Mouse (Mus musculus): ENCODE data around the gene Gm13288. TPM values are rescaled to one million over a fixed set of nuclear protein-coding genes. Genes with fewer than 3 reads are reported as not detected.
"Not testable (repeated sequence)": the region's sequence is repeated elsewhere in the genome, so short reads cannot be mapped to it uniquely, and the experiment has no call there.

The Gm13288 gene
- total and polyA plus RNA-seq, 2 experiments from 2014 or later = not detected

GRCm38 (mm10) chr4:88760431-88760830 lies 44.9 kb upstream of the Gm13288 start:
- H3K4me3 ChIP-seq (ENCODE audit: low read depth, low read length) = peak overlapping the region; percentile 37
- DNase-seq (ENCODE audit: low spot score) = peak; percentile 83
- H3K4me2 ChIP-seq (ENCODE audit: low read depth, low read length) = peak overlapping the region; percentile 37
- peak; percentile 66 for TF ChIP-seq CTCF (IDR thresholded peaks at IDR 0.05; ENCODE audit: low read depth)
- not testable (repeated sequence) for H3K4me1 ChIP-seq (ENCODE audit: control insufficient read depth, insufficient read depth); H3K36me3 ChIP-seq (replicated peaks; ENCODE audit: control insufficient read depth, insufficient read depth, low read length); H3K9me3 ChIP-seq (replicated peaks; ENCODE audit: control insufficient read depth, low read length); H3K27me3 ChIP-seq (ENCODE audit: control insufficient read depth, insufficient read depth, low read length); ATAC-seq (ENCODE audit: insufficient read depth, low read depth); H3K9ac ChIP-seq (replicated peaks; ENCODE audit: low read depth, low read length)
- under 1% methylated on average over 23 of the region's 28 CpGs for WGBS
- peak overlapping the region; percentile 78; the same call in 1 of the 2 replicates for H3K27ac ChIP-seq (ENCODE audit: low read depth)

DNA sequence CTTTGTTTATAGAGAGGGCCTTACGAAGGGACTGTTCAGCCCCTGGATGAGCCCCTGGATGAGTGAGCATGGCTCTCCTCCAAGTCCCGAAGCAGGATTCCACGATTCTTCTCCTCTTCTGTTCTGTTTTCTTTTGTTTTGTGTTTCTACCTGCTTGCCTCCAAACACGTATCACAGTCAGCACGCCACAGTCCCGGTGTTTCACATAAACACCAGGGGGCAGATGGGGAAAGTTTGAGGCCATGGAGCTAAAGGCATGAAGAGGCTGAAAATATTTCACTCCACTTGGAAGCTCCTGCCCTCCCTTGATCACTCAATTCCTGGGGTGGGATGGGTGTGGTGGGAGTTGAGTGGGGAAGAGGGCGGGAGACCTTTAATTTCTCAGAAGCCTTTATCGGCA lies 43.6 kb upstream of the Gm13288 start:
- DNase-seq (ENCODE audit: low spot score); H3K27me3 ChIP-seq (ENCODE audit: control insufficient read depth, insufficient read depth, low read length); H3K9ac ChIP-seq (replicated peaks; ENCODE audit: low read depth, low read length); H3K4me1 ChIP-seq (ENCODE audit: control insufficient read depth, insufficient read depth); H3K36me3 ChIP-seq (replicated peaks; ENCODE audit: control insufficient read depth, insufficient read depth, low read length); H3K4me3 ChIP-seq (ENCODE audit: low read depth, low read length); ATAC-seq (ENCODE audit: insufficient read depth, low read depth); H3K27ac ChIP-seq (ENCODE audit: low read depth); H3K4me2 ChIP-seq (ENCODE audit: low read depth, low read length); H3K9me3 ChIP-seq (replicated peaks; ENCODE audit: control insufficient read depth, low read length): not testable (repeated sequence)
- WGBS = 63% methylated on average over 6 of the region's 8 CpGs

DNA sequence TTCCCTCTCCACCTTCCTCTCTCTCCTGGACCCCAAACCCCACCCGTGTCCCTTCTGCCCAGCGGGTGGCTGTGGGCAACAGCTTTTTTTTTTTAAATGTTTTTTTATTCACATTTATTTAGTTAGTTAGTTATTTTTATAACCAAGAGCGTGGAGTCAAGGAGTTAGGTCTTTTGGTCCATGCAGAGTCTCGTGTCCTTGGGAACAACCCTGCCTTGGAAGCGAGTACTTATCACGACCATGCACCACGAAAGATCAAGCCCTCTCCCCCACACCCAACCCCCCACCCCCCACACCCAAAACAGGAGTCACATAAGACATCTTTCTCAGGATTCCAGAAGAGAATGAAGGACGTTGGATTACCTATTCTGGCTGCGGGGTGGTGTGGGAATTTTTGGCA lies 43.0 kb upstream of the Gm13288 start:
- not testable (repeated sequence) for ATAC-seq (ENCODE audit: insufficient read depth, low read depth); H3K36me3 ChIP-seq (replicated peaks; ENCODE audit: control insufficient read depth, insufficient read depth, low read length); H3K4me2 ChIP-seq (ENCODE audit: low read depth, low read length); H3K4me1 ChIP-seq (ENCODE audit: control insufficient read depth, insufficient read depth); DNase-seq (ENCODE audit: low spot score); H3K9me3 ChIP-seq (replicated peaks; ENCODE audit: control insufficient read depth, low read length); H3K4me3 ChIP-seq (ENCODE audit: low read depth, low read length); H3K9ac ChIP-seq (replicated peaks; ENCODE audit: low read depth, low read length); H3K27me3 ChIP-seq (ENCODE audit: control insufficient read depth, insufficient read depth, low read length); H3K27ac ChIP-seq (ENCODE audit: low read depth)
- WGBS = 45% methylated on average over 8 of the region's 9 CpGs

GRCm38 (mm10) chr4:88763384-88764018 lies 41.8 kb upstream of the Gm13288 start:
- H3K27me3 ChIP-seq (ENCODE audit: control insufficient read depth, insufficient read depth, low read length); H3K9me3 ChIP-seq (replicated peaks; ENCODE audit: control insufficient read depth, low read length); H3K4me1 ChIP-seq (ENCODE audit: control insufficient read depth, insufficient read depth); ATAC-seq (ENCODE audit: insufficient read depth, low read depth); H3K9ac ChIP-seq (replicated peaks; ENCODE audit: low read depth, low read length); H3K36me3 ChIP-seq (replicated peaks; ENCODE audit: control insufficient read depth, insufficient read depth, low read length): not testable (repeated sequence)
- 3% methylated on average over 22 of the region's 42 CpGs for WGBS
- TF ChIP-seq CTCF (IDR thresholded peaks at IDR 0.05; ENCODE audit: low read depth) = peak; percentile 49
- peak overlapping the region; percentile 61; the same call in 1 of the 2 replicates for H3K27ac ChIP-seq (ENCODE audit: low read depth)
- peak overlapping the region; percentile 28; the same call in 1 of the 2 replicates for H3K4me2 ChIP-seq (ENCODE audit: low read depth, low read length)
- H3K4me3 ChIP-seq (ENCODE audit: low read depth, low read length) = peak overlapping the region; percentile 27
- DNase-seq (ENCODE audit: low spot score) = peak; percentile 88

GRCm38 (mm10) chr4:88773534-88773933 lies 31.8 kb upstream of the Gm13288 start, which contains the start of gene Gm13290:
Gene Gm13290, plus strand, starts transcription at chr4:88773834.
- not testable (repeated sequence) for H3K4me1 ChIP-seq (ENCODE audit: control insufficient read depth, insufficient read depth); H3K9me3 ChIP-seq (replicated peaks; ENCODE audit: control insufficient read depth, low read length); H3K27me3 ChIP-seq (ENCODE audit: control insufficient read depth, insufficient read depth, low read length); ATAC-seq (ENCODE audit: insufficient read depth, low read depth); H3K27ac ChIP-seq (ENCODE audit: low read depth); H3K4me2 ChIP-seq (ENCODE audit: low read depth, low read length); DNase-seq (ENCODE audit: low spot score); H3K9ac ChIP-seq (replicated peaks; ENCODE audit: low read depth, low read length); H3K36me3 ChIP-seq (replicated peaks; ENCODE audit: control insufficient read depth, insufficient read depth, low read length); H3K4me3 ChIP-seq (ENCODE audit: low read depth, low read length)
- WGBS = no CpG with 5 or more reads among the region's 32 CpGs

DNA sequence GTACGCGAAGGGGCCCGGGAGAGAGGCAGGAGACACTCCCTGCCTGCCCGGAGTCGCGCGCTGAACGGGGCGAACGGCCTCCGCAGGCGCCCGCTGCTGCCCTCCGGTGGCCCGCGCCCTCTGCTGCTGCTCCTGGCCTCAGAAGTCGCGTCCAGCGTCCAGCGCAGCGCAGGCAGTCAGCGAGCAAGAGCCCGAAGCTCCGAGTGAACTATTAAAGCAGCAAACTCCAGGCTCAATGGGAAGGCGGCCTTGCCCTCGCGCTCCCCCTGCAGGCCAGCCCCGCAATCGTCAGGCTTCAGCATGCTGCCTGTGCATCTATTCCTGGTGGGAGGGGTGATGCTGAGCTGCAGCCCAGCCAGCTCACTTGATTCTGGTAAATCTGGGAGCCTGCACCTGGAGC lies 28.7 kb upstream of the Gm13288 start, which contains the start of gene Gm13289:
TSS of gene Gm13289 (plus strand) at position 301 of the 400 bp plus-strand sequence.
- not testable (repeated sequence) for DNase-seq (ENCODE audit: low spot score); H3K9me3 ChIP-seq (replicated peaks; ENCODE audit: control insufficient read depth, low read length); H3K27me3 ChIP-seq (ENCODE audit: control insufficient read depth, insufficient read depth, low read length); H3K4me2 ChIP-seq (ENCODE audit: low read depth, low read length); H3K36me3 ChIP-seq (replicated peaks; ENCODE audit: control insufficient read depth, insufficient read depth, low read length); H3K27ac ChIP-seq (ENCODE audit: low read depth); ATAC-seq (ENCODE audit: insufficient read depth, low read depth); H3K9ac ChIP-seq (replicated peaks; ENCODE audit: low read depth, low read length); H3K4me1 ChIP-seq (ENCODE audit: control insufficient read depth, insufficient read depth); H3K4me3 ChIP-seq (ENCODE audit: low read depth, low read length)
- no CpG with 5 or more reads among the region's 29 CpGs for WGBS

GRCm38 (mm10) chr4:88779550-88779949 lies 25.8 kb upstream of the Gm13288 start, which contains the start of gene Gm13272:
Gene Gm13272, plus strand, starts transcription at chr4:88779850.
- not testable (repeated sequence) for H3K27me3 ChIP-seq (ENCODE audit: control insufficient read depth, insufficient read depth, low read length); H3K4me2 ChIP-seq (ENCODE audit: low read depth, low read length); H3K36me3 ChIP-seq (replicated peaks; ENCODE audit: control insufficient read depth, insufficient read depth, low read length); H3K27ac ChIP-seq (ENCODE audit: low read depth); H3K4me1 ChIP-seq (ENCODE audit: control insufficient read depth, insufficient read depth); H3K9me3 ChIP-seq (replicated peaks; ENCODE audit: control insufficient read depth, low read length); ATAC-seq (ENCODE audit: insufficient read depth, low read depth); DNase-seq (ENCODE audit: low spot score); H3K4me3 ChIP-seq (ENCODE audit: low read depth, low read length); H3K9ac ChIP-seq (replicated peaks; ENCODE audit: low read depth, low read length)
- WGBS = no CpG with 5 or more reads among the region's 29 CpGs

GRCm38 (mm10) chr4:88780320-88780719 lies 25.0 kb upstream of the Gm13288 start:
- 48% methylated on average over 14 of the region's 18 CpGs for WGBS
- not testable (repeated sequence) for DNase-seq (ENCODE audit: low spot score); ATAC-seq (ENCODE audit: insufficient read depth, low read depth)

More at GRCm38 (mm10) chr4:88780320-88780719, 25.0 kb upstream of the Gm13288 start:
- H3K4me2 ChIP-seq (ENCODE audit: low read depth, low read length); H3K4me1 ChIP-seq (ENCODE audit: control insufficient read depth, insufficient read depth); H3K4me3 ChIP-seq (ENCODE audit: low read depth, low read length); H3K27me3 ChIP-seq (ENCODE audit: control insufficient read depth, insufficient read depth, low read length); H3K27ac ChIP-seq (ENCODE audit: low read depth); H3K9ac ChIP-seq (replicated peaks; ENCODE audit: low read depth, low read length); H3K9me3 ChIP-seq (replicated peaks; ENCODE audit: control insufficient read depth, low read length); H3K36me3 ChIP-seq (replicated peaks; ENCODE audit: control insufficient read depth, insufficient read depth, low read length): not testable (repeated sequence)

Measured in heart, postnatal 0 days (tissue).